Mouse (Mus musculus) adrenal gland, adult 8-10 months (tissue): Measurements from ENCODE around the gene Plxnb1. TPM values are rescaled to one million over a fixed set of nuclear protein-coding genes. Genes with fewer than 3 reads are reported as not detected.

ENCODE experiments used
- DNase-seq: peaks from one replicate; pipeline ENCODE4 v3.0.0; 2022
- total RNA-seq, 4 experiments: library from RNA; stranded (reverse); gene quantifications; 2 replicates each; pipeline ENCODE4 v1.2.4; 2022

Gene Plxnb1
- total RNA-seq, 4 experiments from 2014 or later = 128 to 173 (median 140) TPM

DNA sequence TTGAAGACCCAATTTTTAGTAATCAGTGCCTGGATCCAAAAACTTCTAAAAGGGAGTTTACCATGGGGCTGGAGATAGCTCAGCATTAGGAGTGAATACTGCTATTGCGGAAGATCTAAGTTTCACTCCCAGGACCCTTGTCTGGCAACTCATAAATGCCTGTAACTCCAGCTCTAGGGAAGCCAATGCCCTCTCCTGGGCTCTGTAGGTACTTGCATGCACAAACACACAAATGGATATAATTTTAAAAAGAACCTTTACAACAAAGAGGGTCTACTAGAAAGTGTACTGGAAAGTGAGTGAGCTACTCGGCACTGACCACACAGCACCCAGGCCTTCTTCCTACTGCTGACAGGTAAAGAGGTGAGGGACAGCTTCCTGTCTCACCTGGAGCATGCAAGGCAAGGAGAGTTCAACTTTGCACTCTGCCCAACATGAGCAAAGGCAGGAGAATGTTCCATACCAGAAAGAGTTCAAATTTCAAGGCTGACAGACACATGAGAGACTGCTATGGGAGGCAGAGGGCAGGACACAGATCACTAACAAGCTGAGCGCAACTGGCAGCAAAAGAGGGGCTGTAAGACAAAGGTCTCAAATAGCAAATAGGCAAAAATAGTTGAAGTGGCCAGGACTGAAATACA lies 27.0 kb upstream of the Plxnb1 start:
- DNase-seq = no peak

DNA sequence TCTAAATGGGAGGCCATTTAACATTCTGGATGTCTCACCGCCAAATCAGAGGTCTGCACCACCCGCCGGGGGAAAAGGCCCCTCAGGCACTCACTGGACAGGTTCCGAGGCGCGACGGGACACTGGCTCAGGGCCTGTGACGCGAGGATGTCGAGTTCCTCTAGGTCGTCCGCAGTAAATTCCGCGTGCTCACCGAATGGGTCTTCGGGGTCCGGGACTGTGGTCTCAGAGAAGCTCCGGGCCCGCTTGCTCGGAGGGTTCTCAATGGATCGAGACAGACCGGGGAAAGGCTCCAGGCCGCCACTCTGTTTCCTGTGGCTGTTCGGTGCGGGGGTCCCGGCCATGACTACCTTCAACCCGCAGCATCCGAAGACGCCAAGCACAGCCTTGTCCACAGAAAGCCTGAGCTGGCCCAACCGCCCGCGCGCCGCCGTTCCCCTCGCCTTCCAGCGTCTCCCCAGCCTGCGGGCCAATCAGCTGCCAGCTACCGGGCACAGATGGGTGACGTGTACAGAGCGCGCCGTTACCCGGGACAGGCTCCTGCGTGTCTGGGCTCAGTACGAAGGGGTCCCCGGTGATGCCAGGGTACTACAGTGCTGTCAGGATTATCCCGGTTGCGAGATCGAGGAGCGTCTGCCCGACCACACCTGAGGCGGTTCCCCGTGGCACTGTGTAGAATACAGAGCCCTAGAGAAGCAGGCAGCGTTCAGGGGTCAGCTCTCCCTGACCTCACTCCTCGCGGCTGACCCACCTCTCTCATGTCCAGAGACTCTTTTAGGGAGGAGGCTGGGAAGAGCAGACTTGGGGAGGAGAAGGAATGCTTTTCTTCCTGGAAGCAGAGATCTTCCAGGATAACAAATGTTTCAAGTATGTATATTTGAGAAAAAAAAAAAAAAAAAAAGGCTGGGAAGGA lies 21.3 kb upstream of the Plxnb1 start, which contains the start of gene Atrip:
Gene Atrip (minus strand): TSS at position 464 of the 913 bp plus-strand sequence.
- peak; percentile 91 for DNase-seq

DNA sequence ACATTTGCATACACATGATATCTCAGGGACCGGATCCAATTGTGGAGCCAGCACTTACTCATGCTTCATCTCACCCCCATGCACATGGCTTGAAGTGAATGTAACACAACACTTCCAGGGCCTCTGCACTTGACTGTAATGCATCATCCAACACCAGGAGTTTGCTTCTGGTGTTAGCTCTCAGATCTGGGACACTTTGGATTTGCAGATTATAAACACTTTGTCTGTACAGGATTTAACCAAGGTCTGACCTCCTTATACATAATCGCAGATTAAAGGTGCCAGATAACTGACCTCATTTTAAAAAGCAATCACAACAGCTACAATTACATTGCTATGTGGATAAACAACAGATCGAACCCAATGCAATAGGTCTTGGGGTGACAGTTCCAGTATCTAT lies 14.7 kb upstream of the Plxnb1 start:
- no peak for DNase-seq

DNA sequence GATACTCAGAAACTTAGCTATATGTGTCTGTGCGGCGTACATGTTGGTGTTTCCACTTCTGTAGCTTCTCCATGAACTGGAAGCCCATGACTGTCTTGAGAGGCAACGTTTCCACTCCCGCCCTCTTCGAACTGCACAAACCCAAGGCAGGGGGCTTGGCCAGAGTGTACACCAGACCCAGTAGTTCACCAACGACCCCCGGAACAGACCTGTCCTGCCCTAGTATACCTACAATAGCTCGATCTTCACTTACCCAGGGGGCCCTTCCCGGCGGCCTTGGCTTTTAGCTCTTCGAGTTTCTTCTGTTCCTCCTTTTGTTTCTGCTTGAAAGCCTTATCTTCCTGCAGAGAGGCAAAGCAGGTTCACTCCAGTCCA lies 13.5 kb upstream of the Plxnb1 start:
- DNase-seq = no peak

DNA sequence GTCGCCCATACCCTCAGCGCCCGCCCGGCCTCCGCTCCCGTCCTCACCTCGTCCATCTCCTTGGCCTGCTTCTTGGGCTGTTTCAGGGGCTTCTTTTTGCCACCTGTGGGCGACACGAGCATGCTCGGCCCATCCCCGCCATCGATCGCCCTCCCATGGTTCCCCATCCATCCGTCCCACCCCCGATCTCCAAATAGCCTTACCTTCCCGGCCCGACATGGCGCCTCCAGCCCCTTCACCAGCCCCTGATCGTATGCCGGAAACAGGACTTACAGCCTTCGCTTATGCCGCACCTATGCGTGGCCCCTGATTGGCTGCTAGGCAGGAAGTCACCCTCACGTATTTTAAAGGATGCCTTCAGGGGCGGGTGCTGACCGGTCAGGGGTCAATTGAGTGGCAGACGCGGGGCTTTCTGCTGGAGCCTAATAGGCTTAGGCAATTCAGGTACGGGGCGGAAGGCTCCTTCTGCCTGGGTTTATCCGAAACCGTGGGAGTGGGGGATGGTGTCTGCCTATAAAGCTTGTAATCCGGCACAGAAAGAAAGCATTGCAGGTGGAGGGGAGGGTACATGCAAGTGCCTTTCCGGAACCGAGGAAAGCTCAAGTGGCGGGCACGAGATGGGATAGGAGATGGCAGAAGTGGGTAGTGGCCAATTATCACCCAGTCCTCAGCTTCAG lies 12.9 kb upstream of the Plxnb1 start, which contains the start of the genes Ccdc51 and Tma7:
Gene Ccdc51 (plus strand): TSS at position 370 of the 677 bp plus-strand sequence.
Gene Tma7 (minus strand): TSS at position 464 of the 677 bp plus-strand sequence.
- peak; percentile 89 for DNase-seq

DNA sequence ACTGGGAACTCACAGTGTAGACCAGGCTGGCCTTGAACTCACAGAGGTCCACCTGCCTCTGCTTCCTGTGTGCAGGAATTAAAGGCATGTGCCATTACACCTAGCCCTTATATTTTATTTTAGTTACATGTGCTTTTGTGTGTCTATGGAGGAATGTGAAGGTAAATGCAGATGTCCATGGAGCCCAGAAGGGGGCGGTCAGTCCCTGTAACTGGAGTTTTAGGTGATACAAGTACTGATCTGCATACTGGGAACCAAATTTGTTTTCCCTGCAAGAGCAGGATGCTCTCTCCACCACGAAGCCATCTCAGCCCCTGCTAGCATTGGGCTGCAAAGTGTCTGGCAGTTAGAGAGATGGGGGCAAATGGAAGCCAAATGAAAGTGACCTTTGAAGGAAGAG lies 10.3 kb upstream of the Plxnb1 start:
- no peak for DNase-seq

DNA sequence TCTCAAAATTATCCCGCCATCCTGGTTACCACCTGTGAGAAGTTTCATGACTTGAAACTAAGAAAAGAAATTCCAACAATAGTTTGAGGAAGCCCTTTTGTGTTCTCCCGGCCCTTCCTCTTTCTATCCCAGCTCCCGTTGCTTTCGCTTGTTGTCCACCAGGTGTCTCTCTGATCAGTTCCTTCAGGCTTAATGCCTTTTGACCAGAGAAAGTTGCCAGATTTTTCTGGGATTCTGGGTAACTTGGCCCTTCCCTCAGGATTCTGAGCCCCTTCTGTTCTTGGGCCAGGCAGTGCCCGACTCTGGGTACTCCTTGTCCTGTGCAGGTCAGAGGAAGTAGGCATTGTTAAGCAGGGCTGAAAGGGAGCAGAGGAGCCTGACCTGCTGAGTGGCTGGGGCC lies 7.2 kb upstream of the Plxnb1 start:
- DNase-seq = no peak

DNA sequence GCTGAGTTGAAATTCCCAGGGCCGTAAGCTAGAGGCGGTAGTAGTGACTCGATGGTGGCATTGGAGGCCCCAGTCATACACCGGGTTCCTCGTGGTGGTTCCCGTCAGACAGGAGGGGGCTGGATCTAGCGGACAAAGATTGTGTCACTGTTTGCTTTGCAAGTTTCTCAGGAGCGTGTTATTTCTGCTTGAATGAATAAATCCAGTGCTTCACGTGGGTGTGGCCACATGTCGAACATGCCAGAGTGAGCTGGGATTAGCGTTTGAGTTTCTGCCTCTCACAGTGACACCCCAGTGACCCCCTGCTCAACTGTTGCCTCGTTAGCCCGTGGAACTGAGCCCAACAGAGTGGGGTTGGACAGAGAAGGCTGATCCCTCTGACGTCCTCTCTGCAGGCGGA lies 4.7 kb upstream of the Plxnb1 start:
- no peak for DNase-seq

DNA sequence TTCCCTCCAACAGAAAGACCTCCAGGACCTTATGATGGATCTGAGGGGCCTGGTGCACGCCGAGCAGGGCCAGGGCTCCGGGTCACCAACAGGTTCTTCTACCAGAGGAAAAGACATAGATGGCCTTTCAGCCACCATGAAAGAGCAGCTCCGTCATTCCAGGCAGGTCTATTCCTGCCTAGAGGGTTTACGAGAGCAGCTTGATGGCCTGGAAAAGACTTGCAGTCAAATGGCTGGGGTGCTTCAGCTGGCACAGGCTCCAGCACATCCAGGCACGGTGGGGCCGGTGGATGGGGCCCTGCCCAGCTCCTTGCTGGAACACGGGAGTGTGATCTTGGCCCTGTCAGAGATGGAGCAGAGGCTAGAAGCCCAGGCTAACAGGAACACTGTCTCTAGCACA lies 3.4 kb upstream of the Plxnb1 start:
- no peak for DNase-seq

DNA sequence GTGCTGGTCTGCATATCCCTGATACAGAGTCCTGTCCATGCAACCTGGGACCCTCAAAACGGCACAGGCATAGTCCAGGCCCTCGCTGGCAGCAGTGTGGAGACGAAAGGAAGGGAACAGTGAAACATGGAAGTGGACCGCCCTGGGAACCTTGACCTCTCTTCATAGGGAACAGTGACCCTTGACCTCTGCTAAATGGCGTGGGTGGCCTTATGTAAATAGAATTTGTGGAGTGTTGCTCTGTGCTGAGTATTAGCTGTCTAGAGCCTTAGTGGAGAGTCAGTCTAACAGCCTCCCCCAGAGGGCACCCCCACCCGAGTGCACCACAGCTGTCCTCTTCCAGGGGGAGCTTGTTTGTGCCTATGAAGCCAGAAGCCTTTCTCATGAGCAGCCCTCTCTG lies 2.4 kb upstream of the Plxnb1 start:
- DNase-seq = no peak

DNA sequence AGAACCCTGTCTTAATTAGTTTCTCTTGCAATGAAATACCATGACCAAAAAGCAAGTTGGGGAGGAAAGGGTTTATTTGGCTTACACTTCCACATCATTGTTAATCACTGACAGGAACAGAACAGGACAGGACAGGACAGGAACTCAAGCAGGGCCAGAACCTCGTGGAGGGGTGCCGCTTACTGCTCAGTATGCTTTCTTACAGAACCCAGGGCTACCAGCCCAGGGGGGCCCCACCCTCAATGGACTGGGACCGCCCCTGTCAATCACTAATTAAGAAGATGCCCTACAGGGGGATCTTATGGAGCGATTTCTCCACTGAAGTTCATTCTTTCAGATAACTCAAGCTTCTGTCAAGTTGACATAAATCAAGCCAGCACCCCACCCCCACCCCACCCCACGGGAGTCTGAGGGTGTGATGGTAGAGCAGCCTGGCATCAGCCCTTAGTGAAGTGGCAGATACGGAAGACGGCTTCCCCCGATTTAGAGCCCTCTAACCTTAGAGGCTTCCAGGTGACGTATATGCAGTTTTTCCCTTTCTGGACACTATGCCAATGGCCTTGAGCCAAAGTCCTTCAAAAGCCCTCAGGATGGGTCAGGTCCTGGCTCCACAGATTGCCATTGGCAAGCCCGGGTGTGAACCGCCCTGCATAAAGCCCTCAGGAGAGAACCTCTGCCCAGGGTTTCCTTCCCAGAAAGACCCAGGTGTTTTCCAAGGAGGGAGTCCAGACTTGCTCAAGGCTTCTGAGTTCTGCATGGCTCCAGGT lies 1.2 kb upstream of the Plxnb1 start:
- DNase-seq = no peak

DNA sequence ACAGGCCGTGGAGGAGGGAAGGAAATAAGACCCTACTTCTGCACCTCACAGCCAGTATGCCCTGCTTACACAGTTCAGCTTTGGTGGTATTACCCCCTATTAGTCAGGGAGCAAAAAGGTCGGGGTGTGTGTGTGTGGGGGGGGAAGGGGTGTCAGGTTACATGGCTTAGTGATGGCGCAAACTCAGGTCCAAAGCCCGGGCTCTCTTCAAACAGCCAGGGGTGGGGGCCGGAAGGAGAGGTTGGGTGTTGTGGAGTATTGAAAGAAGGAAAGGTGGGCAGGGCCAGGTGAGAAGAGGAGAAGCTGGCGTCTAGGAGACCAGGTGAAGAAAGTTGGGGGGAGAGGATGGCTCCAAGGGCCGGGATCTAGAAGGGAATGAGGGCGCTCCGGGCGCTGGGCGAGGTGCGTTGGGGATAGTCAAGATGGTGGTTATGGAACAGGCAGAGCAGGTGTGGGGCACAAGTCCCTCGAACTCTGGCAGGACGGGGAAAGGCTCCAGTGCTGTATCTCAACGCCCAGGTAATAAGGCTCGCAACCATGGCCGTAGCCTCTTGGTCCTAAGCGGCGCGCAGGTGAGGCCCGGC lies 544 bp upstream of the Plxnb1 start:
- DNase-seq = no peak

DNA sequence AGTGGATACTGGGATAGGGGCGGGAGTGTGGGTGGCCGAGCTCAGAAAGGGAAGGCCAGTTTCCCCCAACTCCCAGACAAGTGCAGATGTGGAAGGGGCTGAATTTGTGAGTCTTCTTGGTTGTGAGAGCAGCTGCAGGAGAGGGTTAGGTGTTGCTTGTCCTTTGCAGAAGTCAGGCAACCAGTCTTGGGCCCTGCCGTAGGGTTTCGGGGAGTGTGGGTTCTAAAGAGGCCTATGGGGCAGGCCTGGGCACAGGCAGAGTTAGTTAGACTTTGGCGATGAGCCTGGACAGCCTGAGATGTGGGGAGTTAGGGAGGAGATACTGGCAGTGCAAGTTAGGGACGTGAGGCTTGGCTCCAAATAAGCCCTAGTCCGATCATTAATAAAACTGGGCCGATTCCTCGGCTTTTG lies 1.1 kb downstream of the Plxnb1 start:
- DNase-seq = no peak

DNA sequence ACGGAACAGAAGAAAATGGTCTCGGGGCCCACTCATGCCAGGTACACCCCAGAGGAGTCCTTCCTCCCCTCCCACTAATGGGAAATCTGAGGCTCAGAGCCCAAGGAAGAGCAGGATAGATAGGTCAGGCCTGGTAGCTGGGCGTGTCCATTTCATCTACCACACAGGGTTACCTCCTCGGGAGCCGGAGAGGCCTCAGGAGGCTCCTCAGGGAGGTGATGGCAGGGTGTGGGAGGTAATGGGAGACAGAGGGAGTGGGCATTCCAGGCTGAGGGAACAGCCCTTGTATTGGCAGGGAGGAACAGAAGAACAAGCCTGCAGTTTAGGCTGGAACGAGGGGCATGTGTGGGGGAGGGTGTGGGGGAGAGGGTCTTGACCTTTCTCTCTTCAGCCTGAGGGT lies 1.7 kb downstream of the Plxnb1 start:
- DNase-seq = no peak

DNA sequence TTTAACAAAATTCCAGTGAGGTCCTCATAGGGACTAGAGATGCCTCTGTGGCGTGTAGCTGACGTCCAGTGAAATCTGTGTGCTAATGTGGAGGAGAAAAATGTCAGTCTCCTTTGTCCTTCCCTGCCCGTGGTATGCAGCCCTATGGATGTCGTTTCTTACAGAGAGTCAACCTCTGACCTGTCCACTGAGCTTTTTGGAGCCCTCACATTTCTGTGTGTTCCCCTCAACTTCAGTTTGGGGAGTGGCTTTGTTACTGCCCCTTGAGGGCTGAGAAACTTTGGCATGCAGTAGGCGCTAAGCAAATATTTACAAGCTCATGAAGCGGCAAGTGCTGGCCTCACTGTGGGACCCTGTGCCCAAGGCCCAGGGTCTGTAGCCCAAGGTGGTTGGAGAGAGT lies 2.1 kb downstream of the Plxnb1 start:
- DNase-seq = no peak

DNA sequence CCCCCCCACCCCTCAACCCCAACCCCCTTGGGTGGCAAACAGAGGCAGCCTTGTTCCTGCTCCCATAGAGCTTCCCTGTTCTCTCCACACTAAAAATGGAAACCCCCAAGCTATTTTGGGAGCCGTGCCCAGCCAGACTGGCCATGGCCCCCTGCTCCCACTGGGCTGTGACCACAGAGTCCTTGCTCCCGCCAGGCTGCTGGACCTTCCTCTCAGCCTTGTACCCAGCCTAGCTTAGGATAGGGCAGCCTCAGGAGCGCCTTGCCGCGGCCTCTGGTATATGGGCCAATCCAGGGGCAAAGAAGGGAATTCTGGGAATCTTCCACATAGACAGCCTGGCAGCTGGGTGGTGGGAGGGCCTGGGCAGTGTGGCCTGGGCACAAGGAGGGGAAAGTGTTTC lies 2.6 kb downstream of the Plxnb1 start:
- DNase-seq = peak; percentile 83

DNA sequence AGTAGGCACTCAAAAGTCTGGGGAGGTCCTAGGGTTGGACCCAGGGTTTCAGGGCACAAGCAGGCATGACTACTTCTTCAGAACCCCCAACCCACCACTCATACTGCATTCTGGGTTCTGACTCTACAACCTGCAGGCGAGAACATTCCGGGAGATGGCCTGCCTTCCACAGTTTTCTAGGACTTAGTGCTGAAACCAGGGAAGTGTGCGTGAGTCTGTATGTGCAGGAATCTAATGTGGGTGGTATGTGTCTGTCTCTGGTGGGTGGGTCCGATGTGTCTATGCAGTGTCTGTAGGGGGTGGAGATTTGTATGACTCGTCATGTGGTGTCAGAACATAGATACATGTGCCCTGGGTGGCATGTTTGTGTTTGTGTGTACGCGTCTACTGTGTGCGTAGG lies 3.2 kb downstream of the Plxnb1 start:
- DNase-seq = no peak

DNA sequence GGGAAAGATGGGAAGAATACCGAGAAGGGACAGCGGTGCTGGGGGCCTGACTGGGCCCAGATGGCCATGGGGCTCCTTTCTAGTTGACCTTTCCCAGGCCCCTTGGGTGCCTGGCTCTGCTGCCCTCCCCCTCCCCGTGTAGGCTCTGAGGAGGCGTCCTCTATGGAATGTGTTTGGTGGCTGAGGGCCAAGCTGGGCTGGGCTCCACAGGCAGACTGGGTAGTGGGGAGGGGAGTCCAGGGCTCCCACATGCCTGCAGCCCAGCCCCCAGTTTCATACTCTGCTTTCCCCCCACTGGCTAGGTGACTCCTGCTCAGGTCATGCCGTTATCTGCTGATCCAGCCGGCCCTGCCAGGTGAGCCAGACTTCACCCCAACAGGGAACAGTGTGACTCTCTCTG lies 3.8 kb downstream of the Plxnb1 start:
- DNase-seq = peak; percentile 70

DNA sequence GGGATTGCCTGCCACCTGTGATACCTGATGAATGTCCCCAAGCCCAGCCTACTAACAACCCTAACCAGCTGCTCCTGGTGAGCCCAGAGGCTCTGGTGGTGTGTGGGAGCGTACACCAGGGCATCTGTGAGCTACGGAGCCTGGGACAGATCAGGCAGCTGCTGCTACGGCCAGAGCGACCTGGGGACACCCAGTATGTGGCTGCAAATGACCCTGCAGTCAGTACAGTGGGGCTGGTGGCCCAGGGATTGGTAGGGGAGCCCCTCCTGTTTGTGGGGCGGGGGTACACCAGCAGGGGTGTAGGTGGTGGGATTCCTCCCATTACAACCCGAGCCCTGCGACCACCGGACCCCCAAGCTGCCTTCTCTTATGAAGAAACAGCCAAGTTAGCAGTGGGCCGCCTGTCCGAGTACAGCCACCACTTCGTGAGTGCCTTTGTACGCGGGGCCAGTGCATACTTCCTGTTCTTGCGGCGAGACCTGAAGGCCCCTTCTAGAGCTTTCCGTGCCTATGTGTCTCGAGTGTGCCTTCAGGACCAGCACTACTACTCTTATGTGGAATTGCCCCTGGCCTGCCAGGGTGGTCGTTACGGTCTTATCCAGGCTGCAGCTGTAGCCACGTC lies 5.2 kb downstream of the Plxnb1 start:
- DNase-seq = no peak

DNA sequence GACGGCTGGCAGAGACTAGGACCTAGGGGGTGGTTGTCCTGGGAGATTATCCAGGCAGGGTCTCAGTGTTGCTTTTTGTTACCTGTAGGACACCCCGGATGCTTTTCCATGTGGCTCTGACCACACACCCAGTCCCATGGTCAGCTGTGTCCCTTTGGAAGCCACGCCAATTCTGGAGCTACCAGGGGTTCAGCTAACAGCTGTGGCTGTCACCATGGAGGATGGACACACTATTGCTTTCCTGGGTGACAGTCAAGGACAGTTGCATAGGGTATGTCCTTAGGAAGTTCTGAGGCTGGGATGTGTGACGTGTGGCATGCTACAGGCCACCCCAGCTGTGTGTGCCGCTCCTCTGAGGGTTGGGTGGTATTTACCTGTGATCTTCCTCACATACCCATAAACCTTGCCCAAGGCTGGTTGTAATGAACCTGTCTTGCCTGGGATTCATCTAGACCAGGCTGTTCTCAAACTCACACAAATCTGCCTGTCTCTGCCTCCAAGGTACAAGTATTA lies 6.8 kb downstream of the Plxnb1 start:
- DNase-seq = no peak

DNA sequence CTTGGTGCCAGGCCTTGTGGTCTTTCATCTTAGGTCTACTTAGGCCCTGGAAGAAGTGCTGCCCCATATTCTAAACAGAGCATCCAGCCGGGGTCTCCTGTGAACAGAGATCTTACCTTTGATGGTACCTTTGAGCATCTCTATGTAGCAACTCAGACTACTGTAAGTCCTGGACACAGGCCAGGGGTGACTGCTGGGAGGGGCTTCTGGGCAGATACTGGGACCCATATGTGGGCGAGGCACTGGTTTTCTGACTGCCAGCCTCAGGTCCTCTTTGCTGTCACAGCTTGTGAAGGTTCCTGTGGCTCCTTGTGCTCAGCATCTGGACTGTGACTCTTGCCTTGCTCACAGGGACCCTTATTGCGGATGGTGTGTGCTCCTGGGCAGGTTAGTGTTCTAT lies 7.4 kb downstream of the Plxnb1 start:
- no peak for DNase-seq
